Mouse (Mus musculus) 3134 (cell line): ENCODE data around the gene Flnb.

Experiments
- DNase-seq: peaks from one replicate; pipeline ENCODE4 v3.0.0-alpha.2; 2011; ENCODE audit warnings: low spot score; ENCODE audit not compliant: insufficient read length; ENCODE audit errors: extremely low read depth

The Flnb gene

DNA sequence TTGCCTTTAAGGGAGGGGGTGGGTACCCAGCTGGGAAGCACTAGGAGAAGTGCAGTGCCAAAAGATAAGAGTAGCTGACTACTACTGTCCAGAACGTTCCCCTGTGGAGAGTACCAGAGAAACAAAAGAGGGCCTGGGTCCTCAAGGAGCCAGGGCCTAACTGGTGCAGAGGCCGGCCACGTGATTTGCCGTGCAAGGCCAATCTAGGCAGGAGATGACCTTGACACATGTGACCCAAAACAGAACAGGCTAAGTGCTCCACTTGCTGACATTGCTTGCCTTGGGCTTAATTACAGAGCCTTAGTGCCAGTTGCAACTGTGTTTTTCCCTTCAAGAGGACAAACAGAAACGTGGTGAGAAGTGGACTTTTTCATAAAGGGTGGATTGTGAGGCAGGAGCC is 123.7 kb downstream of the Flnb start:
- DNase-seq: no peak

DNA sequence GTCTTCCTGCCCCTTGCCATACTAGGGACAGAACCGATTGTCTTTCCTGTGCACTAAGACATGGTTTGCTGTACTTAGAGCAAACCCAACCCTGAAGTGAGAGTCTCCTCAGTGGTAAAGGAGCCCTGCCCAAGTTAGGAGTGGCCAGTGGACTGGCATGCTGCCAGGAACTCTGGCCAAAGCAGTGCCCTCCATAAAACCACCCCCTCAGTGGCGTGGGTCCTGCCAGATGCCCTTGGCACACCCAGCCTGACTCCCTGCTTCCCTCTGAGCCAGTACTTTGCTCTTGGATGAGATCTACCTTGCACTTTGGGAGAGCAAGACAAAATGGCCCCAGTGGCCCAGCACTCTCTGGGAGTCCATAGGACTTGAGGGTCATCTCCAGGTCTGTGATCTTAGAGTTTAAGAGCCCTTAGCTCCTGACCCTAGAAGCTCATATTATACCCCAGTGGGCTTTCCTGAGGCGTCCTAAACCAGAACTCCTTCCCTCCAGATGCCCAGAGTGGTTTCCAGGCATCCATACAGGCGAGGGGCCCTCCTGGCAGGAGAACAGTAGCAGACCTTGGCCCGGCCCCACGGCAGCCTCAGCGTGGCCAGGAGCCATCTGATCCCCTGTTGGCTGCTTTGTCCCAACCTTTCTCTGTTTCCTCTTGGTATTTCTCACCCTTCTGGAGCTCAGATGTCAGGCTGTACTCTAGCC is 125.5 kb downstream of the Flnb start:
- peak; percentile 69 for DNase-seq

DNA sequence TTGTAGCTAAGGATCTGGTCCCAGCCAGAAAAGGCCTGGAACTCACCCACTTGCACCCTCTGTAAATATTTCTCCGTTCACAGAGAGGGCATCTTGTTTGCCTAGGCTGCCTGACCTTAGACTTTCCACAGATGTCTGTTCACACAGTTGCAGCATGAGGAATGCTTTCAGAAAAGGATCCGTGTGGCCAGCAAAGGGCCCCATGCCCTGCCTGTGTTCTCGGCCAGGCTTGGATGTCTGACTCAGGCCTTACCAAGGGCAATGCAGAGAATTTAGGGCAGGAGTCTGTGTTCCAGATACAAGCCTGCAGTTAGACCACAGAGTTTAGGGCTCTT is 126.0 kb downstream of the Flnb start:
- DNase-seq: no peak

DNA sequence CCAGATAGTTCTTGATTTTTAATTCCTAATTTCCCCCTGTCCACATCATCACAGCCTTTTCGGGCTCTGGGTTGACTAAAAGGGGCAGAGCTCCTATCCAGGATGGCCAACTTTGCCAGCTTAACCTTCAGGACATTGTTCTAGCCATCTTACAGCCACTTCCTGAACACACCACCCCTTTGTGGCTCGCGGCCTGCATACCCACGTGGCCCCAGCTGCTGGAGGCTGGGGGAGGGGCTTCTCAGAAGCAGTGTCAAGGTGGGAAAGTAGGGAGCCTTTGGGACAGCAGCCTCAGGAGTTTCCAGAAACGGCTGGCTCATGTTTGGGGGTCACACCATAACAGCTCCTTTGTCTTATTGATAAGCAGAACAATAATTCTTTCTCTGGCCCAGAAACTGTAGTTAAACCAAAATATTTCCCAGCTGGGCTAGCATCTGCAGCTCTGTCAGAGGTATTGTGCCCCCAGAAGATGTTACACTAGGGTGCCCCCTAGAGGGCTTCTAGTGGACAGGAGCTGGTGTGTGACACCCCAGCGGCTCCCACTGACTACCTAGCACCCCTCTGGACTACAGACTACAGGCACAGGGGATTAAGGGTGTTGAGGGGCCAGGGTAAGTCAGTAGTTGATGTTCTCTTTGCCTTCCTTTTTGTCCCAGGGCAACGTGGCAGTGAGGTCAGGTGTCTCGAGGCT is 126.7 kb downstream of the Flnb start:
- DNase-seq: no peak

DNA sequence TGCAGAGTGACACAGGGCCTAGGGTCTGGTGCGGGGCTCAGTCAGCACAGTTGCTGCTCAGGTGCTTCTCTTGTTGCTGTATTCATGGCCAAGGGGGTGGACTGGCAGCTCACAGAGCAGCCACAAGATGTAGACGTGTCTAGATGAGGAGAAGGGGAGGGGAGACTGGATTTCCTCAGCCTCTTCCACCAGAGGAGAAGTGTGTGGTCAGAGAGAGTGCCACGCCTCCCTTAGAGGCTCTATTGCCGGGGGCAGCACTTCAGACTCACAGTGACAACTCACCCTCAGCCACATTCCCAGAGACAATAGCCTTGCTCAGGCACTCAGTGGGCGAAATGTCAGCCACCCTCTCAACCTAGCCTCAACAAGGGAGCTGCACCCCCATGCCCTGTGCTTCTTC is 127.5 kb downstream of the Flnb start:
- DNase-seq: no peak

DNA sequence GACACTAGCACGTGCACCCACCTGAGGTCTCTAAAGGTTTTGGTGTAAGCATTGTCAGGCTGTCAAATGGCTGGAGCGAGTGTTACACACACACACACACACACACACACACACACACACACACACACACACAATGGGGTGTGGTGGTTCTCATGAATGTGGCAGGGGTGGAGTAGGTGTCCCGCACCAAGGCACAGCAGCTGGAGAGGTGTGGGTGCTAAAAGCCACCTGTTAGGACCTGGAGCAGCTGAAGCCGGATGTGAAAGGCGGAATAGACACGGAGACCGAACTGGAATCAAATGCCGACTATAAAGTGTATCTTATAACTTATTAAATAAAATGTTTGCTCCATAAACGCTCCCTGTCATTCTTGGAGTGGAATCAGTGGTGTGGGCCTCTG is 133.5 kb downstream of the Flnb start:
- no peak for DNase-seq

DNA sequence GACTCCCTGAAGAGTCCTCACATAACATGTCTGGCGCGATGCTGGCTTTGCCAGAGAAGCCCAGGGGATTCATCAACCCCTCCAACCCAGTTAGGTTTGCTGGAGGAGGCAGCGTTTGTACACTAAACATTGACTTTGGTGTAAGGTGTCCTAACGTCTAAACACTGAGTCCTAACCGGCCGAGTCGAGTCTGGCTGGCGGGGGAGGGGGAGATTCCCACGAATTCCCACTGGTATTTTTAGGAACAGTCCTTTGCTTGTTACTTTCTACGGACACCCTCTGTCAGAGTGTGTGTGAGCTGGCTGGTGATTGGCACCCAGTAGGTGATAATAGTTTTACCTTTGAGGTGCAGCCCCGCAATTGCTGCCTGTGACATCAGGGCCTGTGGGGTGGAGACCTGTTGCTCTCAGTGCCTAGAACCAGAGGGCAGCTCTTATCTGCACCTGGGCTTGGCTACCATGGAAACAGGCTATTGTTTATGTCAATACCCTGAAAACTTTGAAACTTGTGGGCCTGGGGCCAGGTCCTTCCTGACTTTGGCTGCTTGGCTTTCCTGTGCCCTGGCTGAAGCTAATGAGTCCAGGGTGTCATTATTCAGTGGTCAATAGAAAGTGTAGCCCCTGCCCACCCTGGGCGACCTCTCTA is 135.0 kb downstream of the Flnb start:
- DNase-seq: no peak

DNA sequence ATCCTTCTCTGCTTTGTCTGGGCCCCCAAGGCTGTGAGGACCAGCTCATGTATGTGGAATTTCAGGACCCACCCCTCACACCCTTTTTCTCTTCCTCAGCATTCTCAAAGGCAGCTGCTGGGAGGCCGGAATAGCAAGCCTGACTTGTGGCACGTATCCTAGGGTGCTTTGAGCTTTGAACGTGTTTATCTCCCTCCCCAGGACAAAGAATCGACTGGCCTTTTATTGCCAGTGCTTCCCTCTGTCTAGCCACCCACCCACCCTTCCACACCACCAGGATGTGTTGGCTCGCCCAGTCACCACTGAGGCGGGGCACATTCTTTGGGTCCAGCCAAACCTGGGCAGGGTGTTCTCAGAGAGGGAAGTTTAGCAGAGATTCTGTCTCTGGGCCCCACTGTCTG is 136.3 kb downstream of the Flnb start:
- peak; percentile 63 for DNase-seq

DNA sequence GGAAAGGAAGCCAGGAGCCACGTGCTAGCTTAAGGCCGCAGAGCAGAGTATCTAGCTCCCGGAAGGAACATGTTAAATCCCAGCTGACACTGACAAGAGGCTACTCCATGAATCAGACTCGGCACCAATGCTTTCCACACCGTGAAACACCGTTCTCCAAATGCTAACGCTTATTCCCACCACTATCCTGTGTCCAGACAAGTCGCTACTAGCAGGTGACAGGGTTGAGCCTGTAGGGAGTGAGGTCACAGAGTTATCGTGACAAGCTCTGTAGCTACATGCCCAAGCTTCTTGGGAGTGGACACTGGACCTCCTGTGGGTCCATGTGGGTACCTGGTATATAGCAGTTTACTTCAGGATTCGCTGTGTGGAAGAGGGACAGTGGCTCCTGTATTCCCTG is 138.7 kb downstream of the Flnb start:
- DNase-seq: no peak

DNA sequence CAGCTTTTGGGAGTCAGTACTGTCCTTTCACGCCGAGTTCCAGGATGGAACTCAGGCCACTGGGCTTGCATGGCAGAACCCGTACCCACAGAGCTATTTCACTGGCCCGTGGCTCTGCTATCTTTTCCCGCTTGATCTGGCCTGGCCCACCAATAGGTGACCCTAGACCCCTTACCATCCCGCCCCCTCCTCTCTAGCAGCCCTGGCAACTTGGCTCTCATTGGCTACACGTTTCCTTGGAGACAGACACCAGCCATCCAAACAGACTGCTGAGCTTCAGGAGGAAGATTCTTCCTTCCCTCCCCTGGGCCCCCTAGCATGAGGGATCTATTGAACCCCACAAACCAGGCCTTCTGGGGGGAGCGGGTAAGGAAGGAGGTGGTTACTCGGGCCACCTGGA is 139.3 kb downstream of the Flnb start, which contains the start of gene Gm45521:
Gene Gm45521 (plus strand): TSS at position 240 of the 400 bp plus-strand sequence.
- DNase-seq: no peak

DNA sequence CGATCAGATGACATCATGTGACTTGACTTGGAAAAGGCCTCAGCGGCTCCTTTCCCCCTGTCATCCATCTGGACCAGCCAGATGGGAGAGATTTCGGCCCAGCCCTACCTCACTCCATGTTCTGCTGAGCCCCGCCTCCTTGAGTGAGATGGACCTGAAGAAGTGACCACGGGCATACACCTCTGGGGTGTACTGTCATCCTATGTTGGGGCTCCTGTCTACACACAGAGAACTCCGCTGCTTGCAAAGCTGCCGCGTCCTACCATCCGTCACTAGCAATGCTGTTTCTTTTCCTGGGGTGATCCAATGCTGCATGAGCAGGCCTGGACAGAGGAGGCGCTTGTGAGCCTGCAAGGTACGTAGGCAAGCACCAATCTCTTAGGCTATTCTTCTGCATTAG is 142.9 kb downstream of the Flnb start:
- no peak for DNase-seq

DNA sequence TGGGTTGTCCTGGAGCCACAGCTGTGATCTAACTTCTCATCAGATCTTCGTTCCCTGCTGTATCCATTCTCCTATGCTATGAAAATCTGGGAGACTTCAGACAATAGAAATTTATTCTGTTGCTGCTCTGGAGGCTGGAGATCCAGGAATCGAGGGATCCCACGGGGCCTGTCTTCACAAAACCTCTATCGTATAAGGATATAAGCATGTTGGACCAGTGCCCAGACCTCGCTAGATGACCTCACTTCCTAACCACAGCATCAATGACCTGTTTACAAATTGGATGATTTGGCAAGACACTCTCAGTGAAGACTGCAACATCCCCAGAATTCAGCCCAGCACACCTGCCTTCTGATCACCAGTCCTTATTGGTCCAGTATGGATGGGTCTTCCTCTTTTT is 144.0 kb downstream of the Flnb start:
- no peak for DNase-seq

DNA sequence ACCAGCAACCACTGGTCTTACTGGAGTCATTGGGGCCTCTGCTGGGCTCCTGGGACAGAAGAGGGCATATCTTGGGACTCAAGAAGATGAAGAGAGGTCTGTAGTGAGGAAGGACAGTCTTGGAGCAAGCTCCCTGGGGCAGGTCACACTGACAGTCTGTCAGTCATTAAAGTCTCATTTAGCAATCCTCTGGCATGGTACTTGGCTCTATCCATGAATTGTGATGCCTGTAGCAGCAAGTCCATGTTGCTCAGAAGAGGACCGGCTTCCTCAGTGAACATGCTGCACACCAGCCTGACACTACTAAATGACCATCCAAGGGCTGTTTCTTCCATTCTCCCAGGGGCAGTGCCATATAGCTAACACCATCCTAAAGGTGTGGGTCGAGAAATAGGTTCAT is 144.9 kb downstream of the Flnb start:
- no peak for DNase-seq

DNA sequence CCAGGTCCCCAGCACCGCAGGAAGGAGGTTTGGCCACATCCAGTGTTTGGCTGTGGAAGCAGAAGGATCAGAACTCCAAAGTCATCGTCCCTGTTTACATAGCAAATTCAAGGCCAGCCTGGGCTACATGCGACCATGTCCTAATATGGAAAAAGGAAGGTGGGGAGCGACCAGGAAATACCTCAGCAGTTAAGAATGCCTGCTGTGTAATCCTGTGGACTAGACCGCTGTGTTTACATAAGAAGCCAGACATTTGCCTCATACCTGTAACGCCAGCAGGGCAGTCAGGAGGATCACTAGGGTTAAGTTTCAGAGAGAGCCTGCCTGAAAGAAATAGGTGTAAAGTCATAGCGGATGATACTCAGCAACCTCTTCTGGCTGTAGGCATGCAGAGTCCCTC is 145.4 kb downstream of the Flnb start:
- no peak for DNase-seq

DNA sequence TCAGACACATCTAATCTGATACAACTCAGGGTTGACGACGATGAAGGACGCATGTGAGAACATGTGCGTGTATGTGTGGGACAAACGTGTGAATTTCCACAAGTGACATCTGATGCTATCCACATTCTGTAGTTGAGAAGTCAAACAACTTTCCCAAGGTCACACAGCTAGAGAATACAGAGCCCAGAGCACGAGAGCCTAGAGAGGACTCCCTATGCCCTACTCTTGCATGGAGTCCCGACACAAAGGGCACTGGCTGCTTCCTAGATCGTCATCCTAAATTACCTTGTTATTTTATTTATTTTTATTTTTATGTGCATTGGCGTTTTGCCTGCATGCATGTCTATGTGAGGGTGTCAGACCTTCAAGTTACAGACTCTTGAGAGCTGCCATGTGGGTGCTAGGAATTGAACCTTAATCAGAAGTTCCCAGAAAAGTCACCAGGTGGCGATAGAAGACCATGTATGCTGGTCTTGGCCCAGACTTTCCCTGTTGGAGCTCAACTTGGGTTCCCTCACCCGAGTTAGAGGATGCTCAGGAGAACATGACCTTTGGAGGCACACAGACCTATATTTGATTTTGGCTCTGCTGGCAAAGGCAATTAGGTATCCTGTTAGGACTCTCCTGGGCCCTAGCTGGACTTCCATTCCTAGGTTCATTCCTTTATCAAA is 146.6 kb downstream of the Flnb start:
- DNase-seq: no peak

DNA sequence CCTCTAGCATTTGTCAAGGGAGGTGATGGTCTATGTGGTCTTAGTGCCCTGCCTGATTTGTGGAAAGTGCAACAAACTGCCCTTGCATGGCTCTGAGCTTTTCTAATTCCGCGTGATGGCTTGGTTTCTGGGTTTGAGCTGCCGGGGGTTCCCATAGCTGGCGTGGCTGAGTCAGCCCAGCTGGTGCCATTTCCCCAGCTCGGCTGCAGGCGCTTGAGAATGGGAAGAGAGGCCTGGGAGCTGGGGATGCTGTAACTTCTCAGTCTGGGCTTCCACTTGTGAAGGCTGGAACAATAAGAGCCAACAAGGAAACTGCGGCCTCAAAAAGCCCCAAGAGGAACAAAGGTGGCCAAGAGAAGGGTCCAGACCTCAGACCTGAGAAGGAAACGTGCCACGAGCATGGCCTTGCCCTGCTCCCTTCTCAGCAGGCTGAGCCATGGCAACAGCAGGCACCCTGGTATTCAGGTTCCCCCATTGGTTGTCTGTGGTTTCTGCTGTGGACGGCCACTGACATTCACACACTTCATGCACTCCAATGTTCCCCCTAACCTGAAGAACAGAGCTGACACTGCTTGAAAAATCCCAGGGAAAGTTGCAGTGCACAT is 154.2 kb downstream of the Flnb start:
- no peak for DNase-seq

DNA sequence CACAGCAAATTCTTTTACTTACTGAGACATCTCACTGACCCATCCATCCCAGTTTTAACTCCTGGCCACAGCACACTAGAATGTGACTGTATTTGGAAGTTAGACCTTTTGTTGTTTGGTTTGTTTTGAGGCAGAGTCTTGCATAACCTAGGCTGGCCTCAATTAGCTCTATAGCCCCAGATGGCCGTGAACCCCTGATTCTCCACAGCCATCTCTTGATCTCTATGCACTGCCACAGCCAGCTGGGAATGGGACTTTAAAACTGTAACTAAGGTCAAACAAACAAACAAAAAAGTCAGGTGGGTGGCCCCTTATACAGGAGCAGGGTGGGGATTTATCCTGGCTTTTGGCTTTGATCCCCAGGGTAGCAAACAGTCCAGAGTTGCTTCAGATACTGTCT is 156.9 kb downstream of the Flnb start:
- DNase-seq: no peak

DNA sequence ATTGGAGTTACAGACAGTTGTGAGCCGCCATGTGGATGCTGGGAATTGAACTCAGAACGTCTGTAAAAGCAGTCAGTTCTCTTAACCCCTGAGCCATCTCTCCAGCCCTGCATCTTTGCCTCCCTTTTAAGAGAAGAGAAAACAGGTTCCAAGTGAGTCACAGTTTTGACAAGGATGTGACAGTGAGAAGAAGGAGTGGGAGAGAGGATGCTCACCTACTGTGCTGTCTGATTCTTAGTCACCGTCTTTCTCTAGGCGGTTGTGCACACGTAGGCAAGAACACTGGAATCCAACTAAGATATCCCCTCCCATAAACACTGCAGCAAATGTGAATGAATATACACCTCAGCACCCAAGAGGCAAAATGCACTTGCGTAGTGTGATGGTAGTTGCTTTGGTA is 157.4 kb downstream of the Flnb start:
- no peak for DNase-seq

DNA sequence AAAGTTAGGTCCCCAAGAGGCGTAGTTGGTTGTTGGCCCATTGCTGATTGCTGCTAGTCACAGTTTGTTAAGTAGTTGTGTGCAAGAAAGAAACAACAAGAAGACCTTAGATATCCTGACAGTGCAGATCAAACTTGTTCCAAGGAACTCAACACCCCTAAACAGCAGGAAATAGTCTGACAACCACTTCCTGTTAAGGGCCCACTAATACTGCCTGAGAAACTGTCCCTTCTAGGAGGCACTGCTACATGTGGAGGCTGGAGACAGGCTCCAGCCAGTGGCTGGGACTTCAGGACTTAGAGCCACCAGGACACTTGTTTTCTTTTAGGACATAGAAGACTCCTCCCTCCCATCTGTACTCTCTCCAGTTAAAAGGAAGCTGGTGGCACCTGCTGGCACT is 159.7 kb downstream of the Flnb start:
- no peak for DNase-seq

DNA sequence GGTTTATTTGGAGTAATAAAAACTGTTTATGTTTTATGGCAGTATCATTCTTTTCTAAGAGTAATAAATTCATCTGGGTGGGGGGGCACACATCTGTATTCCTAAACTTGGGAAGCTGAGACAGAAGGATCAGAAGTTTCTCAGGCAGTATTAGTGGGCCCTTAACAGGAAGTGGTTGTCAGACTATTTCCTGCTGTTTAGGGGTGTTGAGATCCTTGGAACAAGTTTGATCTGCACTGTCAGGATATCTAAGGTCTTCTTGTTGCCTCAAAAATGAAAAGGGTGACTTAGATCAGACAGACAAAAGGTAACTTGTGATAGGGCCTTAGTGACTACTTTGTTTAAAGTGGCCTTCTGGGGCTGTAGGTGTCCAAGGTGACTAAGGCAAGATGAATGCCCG is 160.4 kb downstream of the Flnb start:
- DNase-seq: no peak

DNA sequence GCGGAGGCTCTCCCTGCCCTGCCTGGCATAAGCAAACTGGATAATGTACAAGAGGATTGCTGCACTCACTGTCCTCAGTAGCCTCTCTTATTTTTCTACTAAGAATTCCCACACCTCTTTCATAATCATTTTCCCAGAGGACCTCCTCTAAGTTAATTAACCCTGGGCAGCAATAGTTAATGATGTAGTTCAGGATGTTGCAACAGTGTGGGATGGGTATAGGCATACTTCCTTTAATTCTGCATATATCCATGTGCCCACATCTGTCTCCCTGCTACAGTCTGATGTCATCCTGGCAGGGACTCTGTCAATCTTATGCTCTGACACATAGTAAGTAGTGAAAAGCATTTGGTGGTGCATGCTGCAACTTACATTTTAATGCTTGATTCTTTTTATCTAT is 163.5 kb downstream of the Flnb start:
- DNase-seq: no peak
